Mouse (Mus musculus) intestine, embryonic 14.5 days (tissue): ENCODE data around the gene Cyb5rl. TPM values are rescaled to one million over a fixed set of nuclear protein-coding genes. Genes with fewer than 3 reads are reported as not detected.

Experiments used
- ATAC-seq: fragments of 200-750 bp; cut with Nextera tagmentation; replicated peaks from 2 replicates; pipeline ENCODE4 v1.8.0; 2017; ENCODE audit warnings: low read depth, moderate number of reproducible peaks, moderate TSS enrichment, moderate library complexity; ENCODE audit not compliant: low FRiP score, low TSS enrichment
- DNase-seq: peaks from one replicate; pipeline ENCODE4 v3.0.0-alpha.2; 2018; ENCODE audit warnings: low spot score
- H3K27ac ChIP-seq: fragments of 300-500 bp; sonication (generic); 2 replicates; pipeline ENCODE4 v1.5.1; 2014; ENCODE audit warnings: low read depth, mild to moderate bottlenecking, control low read depth
- H3K27me3 ChIP-seq: fragments of 300-500 bp; sonication (generic); replicated peaks from 2 replicates; pipeline ENCODE4 v1.6.1; 2014; ENCODE audit warnings: low read length, control low read depth; ENCODE audit not compliant: control insufficient read depth, insufficient read depth
- H3K36me3 ChIP-seq: fragments of 300-500 bp; sonication (generic); 2 replicates; pipeline ENCODE4 v1.6.1; 2014; ENCODE audit warnings: low read length, control low read depth; ENCODE audit not compliant: control insufficient read depth, insufficient read depth
- H3K4me1 ChIP-seq: fragments of 300-500 bp; sonication (generic); replicated peaks from 2 replicates; pipeline ENCODE4 v1.6.1; 2014; ENCODE audit warnings: low read length, control low read depth, mixed read lengths; ENCODE audit not compliant: control insufficient read depth, insufficient read depth
- H3K4me2 ChIP-seq: fragments of 300-500 bp; sonication (generic); 2 replicates; pipeline ENCODE4 v1.6.1; 2014; ENCODE audit warnings: low read length
- H3K4me3 ChIP-seq: fragments of 300-500 bp; sonication (generic); 2 replicates; pipeline ENCODE4 v1.5.1; 2014; ENCODE audit warnings: low read depth, low read length, control low read depth, mixed read lengths
- H3K9ac ChIP-seq: fragments of 300-500 bp; sonication (generic); 2 replicates; pipeline ENCODE4 v1.6.1; 2014; ENCODE audit warnings: mild to moderate bottlenecking, low read length
- H3K9me3 ChIP-seq: fragments of 300-500 bp; sonication (generic); 2 replicates; pipeline ENCODE4 v1.6.1; 2016; ENCODE audit warnings: low read length, control low read depth; ENCODE audit not compliant: control insufficient read depth
- WGBS: fragments of 180-500 bp; shearing (Covaris S2); extraction: QIAGEN DNeasy Blood & Tissue Kit; methylation state at CpG from one replicate; pipeline ENCODE4 v1.1.7; 2014; 5-methylcytosine and 5-hydroxymethylcytosine counted together
- polyA plus RNA-seq: library from polyadenylated mRNA; unstranded; fragments of >200 nt; fragmentation: Nextera tagmentation; extraction: Ambion mirVana; gene quantifications from 2 replicates; pipeline ENCODE4 v1.2.1, GENCODE M21; 2014

Gene Cyb5rl
- polyA plus RNA-seq, 1 experiment from 2014 or later: 8.7 TPM

- Histone ChIP-seq H3K4me2 (peak overlapping the region; percentile 64), H3K4me3 (peak overlapping the region; percentile 92), H3K9me3 (no peaks in the 10 kb centered on the region), H3K4me1 (peaks cover 9% of the 10 kb centered on the region), H3K36me3 (peaks cover 26% of the 10 kb centered on the region), H3K9ac (peak overlapping the region; percentile 80), H3K27ac (no peak overlapping the region), H3K27me3 (no peaks in the 10 kb centered on the region)
- ATAC-seq (peak; percentile 10; the same call in 1 of the 2 replicates), DNase-seq (no peak)
- WGBS: 4% methylated on average over 33 of the region's 33 CpGs
These were observed 508 bp downstream of the Cyb5rl start for GRCm38 (mm10) chr4:107067151-107067840.

- Histone ChIP-seq H3K36me3 (no peaks in the 10 kb centered on the region), H3K27ac (no peak overlapping the region), H3K4me2 (no peak overlapping the region), H3K27me3 (no peaks in the 10 kb centered on the region), H3K9ac (no peak overlapping the region), H3K4me3 (no peak overlapping the region), H3K9me3 (no peaks in the 10 kb centered on the region), H3K4me1 (no peaks in the 10 kb centered on the region)
- DNase-seq (no peak), ATAC-seq (no peak)
- 83% methylated on average over 9 of the region's 9 CpGs for WGBS
These were observed 5.6 kb downstream of the Cyb5rl start for GRCm38 (mm10) chr4:107072343-107072742.

DNA sequence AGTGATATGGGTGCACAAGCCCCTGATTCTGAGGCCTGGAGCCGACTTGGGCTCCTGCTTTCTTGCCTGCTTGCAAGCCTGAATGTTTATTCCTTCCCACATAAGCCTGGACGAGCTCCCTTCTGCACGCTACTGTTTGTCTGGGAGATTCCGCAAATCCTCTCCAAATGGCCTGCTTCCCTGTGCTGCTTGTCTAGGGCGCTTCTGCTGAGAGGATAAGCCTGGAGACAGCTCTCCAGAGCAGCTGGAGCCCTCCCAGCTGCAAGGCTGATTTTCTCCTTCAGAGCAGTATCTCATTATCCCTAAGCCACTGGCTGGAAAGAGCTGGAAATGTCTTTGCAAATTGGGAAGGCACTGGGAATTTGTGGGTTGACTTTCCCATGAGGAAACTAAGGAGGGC is 8.7 kb downstream of the Cyb5rl start:
- 51% methylated on average over 5 of the region's 5 CpGs for WGBS
- ATAC-seq (no peak), DNase-seq (no peak)
- no peak overlapping the region for H3K4me3 ChIP-seq
- no peaks in the 10 kb centered on the region for H3K27me3 ChIP-seq
- H3K9me3 ChIP-seq: no peaks in the 10 kb centered on the region
- H3K4me2 ChIP-seq: no peak overlapping the region
- H3K9ac ChIP-seq: no peak overlapping the region
- H3K36me3 ChIP-seq: no peaks in the 10 kb centered on the region
- no peaks in the 10 kb centered on the region for H3K4me1 ChIP-seq
- H3K27ac ChIP-seq: no peak overlapping the region

GRCm38 (mm10) chr4:107078894-107079293 is 12.1 kb downstream of the Cyb5rl start:
- Histone ChIP-seq H3K36me3 (no peaks in the 10 kb centered on the region), H3K4me2 (no peak overlapping the region), H3K4me3 (no peak overlapping the region), H3K4me1 (no peaks in the 10 kb centered on the region), H3K27ac (no peak overlapping the region), H3K27me3 (no peaks in the 10 kb centered on the region), H3K9me3 (no peaks in the 10 kb centered on the region), H3K9ac (no peak overlapping the region)
- no peak for DNase-seq
- no peak for ATAC-seq
- 83% methylated on average over 4 of the region's 4 CpGs for WGBS

- Histone ChIP-seq H3K36me3 (no peaks in the 10 kb centered on the region), H3K9ac (no peak overlapping the region), H3K27ac (no peak overlapping the region), H3K27me3 (no peaks in the 10 kb centered on the region), H3K4me2 (no peak overlapping the region), H3K9me3 (no peaks in the 10 kb centered on the region), H3K4me1 (0 out of 2 replicates have a peak, but pooled peaks cover 2% of the 10 kb centered on the region), H3K4me3 (no peak overlapping the region)
- no peak for DNase-seq
- ATAC-seq: no peak
These were observed 12.9 kb downstream of the Cyb5rl start for GRCm38 (mm10) chr4:107079716-107080115.

DNA sequence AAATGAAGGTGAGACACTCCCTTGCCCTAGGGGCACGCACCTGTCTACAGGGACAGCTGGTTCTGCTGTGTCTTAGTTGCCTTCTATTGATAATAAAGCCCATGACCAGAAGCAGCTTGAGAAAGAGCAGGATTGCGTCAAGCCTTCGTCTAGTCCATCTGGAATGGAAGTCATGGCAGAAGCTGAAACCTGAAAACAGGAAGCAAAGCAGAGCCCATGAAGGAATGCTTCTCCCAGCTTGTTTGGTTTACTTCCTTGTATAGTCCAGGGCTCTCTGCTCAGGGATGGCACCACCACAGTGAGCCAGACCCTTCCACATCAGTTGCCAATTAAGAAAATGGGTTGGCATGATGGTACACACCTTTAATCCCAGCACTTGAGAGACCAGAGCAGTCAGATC is 15.4 kb downstream of the Cyb5rl start:
- H3K9ac ChIP-seq: no peak overlapping the region
- H3K4me1 ChIP-seq: 0 out of 2 replicates have a peak, but pooled peaks cover 4% of the 10 kb centered on the region
- H3K27me3 ChIP-seq: no peaks in the 10 kb centered on the region
- ATAC-seq (no peak), DNase-seq (no peak)
- H3K4me3 ChIP-seq: no peak overlapping the region
- WGBS: 82% methylated on average over 3 of the region's 3 CpGs
- no peak overlapping the region for H3K27ac ChIP-seq
- H3K9me3 ChIP-seq: no peaks in the 10 kb centered on the region
- no peak overlapping the region for H3K4me2 ChIP-seq
- no peaks in the 10 kb centered on the region for H3K36me3 ChIP-seq

DNA sequence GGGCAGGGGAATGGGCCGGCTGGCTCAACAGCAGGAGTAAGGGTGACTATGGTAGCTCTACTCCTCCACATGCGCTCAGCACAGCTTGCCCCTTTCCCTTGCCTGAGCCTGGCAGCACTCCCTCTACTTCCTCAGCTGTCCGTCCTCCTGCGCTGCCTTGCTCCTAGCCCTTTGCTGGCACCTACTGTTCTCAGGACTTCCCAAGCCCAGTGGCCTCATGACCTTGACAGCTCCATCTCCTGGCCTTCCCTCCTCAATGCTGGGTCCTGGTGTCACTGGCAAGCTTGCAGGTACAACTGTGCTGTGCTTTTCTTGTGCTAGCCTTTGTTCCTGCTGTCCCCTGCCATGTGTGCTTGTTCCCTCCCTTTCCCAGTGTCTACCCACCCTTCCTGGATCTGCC is 16.3 kb downstream of the Cyb5rl start:
- 0 out of 2 replicates have a peak, but pooled peaks cover 4% of the 10 kb centered on the region for H3K4me1 ChIP-seq
- H3K9ac ChIP-seq: no peak overlapping the region
- WGBS: 80% methylated on average over 3 of the region's 4 CpGs
- no peaks in the 10 kb centered on the region for H3K9me3 ChIP-seq
- no peaks in the 10 kb centered on the region for H3K36me3 ChIP-seq
- H3K4me3 ChIP-seq: no peak overlapping the region
- no peak overlapping the region for H3K4me2 ChIP-seq
- no peak for ATAC-seq
- no peak for DNase-seq
- no peaks in the 10 kb centered on the region for H3K27me3 ChIP-seq
- H3K27ac ChIP-seq: no peak overlapping the region

DNA sequence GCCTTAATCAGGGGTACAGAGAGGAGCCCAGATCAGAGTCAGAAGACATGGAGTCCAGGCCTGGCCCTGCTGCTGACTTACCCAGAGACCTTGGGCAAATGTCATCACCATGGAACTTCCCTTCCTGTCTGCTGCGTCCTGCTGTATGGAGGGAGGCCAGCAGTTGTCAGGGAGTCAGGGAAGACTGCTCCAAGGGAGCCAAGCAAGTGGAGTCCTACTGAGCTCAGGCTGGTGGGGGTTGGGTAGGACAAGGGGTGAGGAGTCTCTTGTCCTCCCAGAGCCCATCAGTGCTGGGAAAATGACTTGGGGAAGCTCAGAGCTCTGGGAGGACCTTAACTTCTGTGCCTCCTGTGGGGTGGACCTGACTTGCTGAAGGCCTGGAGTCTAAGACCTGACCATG is 17.6 kb downstream of the Cyb5rl start:
- Histone ChIP-seq H3K4me2 (no peak overlapping the region), H3K27me3 (no peaks in the 10 kb centered on the region), H3K27ac (no peak overlapping the region), H3K9ac (no peak overlapping the region), H3K36me3 (no peaks in the 10 kb centered on the region), H3K9me3 (no peaks in the 10 kb centered on the region), H3K4me1 (0 out of 2 replicates have a peak, but pooled peaks cover 4% of the 10 kb centered on the region), H3K4me3 (no peak overlapping the region)
- ATAC-seq (no peak), DNase-seq (no peak)
- WGBS: 53% methylated on average over 1 of the region's 1 CpGs

- Histone ChIP-seq H3K9ac (no peak overlapping the region), H3K27me3 (no peaks in the 10 kb centered on the region), H3K4me2 (no peak overlapping the region), H3K4me3 (no peak overlapping the region), H3K9me3 (no peaks in the 10 kb centered on the region), H3K4me1 (0 out of 2 replicates have a peak, but pooled peaks cover 4% of the 10 kb centered on the region), H3K27ac (no peak overlapping the region), H3K36me3 (no peaks in the 10 kb centered on the region)
- 16% methylated on average over 6 of the region's 6 CpGs for WGBS
- DNase-seq: no peak
- 0 out of 2 replicates have a peak, but pooled peaks have one; percentile 29 for ATAC-seq
These were observed 18.1 kb downstream of the Cyb5rl start for GRCm38 (mm10) chr4:107084858-107085257.
